Mouse (Mus musculus): ENCODE measurements around the gene Gm5105. TPM values are rescaled to one million over a fixed set of nuclear protein-coding genes. Genes with fewer than 3 reads are reported as not detected.
A peak's percentile ranks its signal among the peaks of the same experiment; 100 is the strongest.

Gene Gm5105
- 0.12 TPM in 1 of 2 replicates, not detected in the other for polyA plus RNA-seq (2015; fragmentation: Nextera tagmentation; extraction: Ambion mirVana)

- no peak for ATAC-seq (ENCODE audit: low FRiP score, low TSS enrichment)
- H3K27me3 ChIP-seq (ENCODE audit: insufficient read depth, low read length), result no peaks in the 10 kb centered on the region
- no peaks in the 10 kb centered on the region for H3K9me3 ChIP-seq (ENCODE audit: low read length)
- peak within 1 kb of the TSS; percentile 18; the same call in 1 of the 2 replicates for H3K9ac ChIP-seq (replicated peaks; ENCODE audit: low read length)
- WGBS, result 85% methylated on average over 12 of the region's 12 CpGs
- 0 out of 2 replicates have a peak within 1 kb of the TSS, but pooled peaks have one; percentile 16 for H3K27ac ChIP-seq (ENCODE audit: low read length)
- H3K4me2 ChIP-seq (replicated peaks; ENCODE audit: low read depth, low read length), result peak within 1 kb of the TSS; percentile 47
- peaks cover 39% of the 10 kb centered on the region for H3K4me1 ChIP-seq (ENCODE audit: insufficient read depth, low read length)
- peak within 1 kb of the TSS; percentile 26 for H3K4me3 ChIP-seq (ENCODE audit: low read length)
- no peaks in the 10 kb centered on the region for H3K36me3 ChIP-seq (ENCODE audit: insufficient read depth, low read length)
These were observed at the start of gene Gm5105 for GRCm38 (mm10) chr3:138067288-138067687. Gene Gm5105 (minus strand): TSS chr3:138067388.

GRCm38 (mm10) chr3:138116871-138117270 lies 49.7 kb upstream of the Gm5105 start:
- no peak for ATAC-seq (ENCODE audit: low FRiP score, low TSS enrichment)
- H3K27ac ChIP-seq (ENCODE audit: low read length), result no peak overlapping the region
- no peak overlapping the region for H3K4me3 ChIP-seq (ENCODE audit: low read length)
- 92% methylated on average over 4 of the region's 4 CpGs for WGBS
- no peaks in the 10 kb centered on the region for H3K9me3 ChIP-seq (ENCODE audit: low read length)
- no peak overlapping the region for H3K4me2 ChIP-seq (replicated peaks; ENCODE audit: low read depth, low read length)
- H3K36me3 ChIP-seq (ENCODE audit: insufficient read depth, low read length), result no peaks in the 10 kb centered on the region
- H3K27me3 ChIP-seq (ENCODE audit: insufficient read depth, low read length), result no peaks in the 10 kb centered on the region
- H3K9ac ChIP-seq (replicated peaks; ENCODE audit: low read length), result no peak overlapping the region
- H3K4me1 ChIP-seq (ENCODE audit: insufficient read depth, low read length), result no peaks in the 10 kb centered on the region

GRCm38 (mm10) chr3:138114106-138114505 lies 46.9 kb upstream of the Gm5105 start:
- no peak overlapping the region for H3K27ac ChIP-seq (ENCODE audit: low read length)
- 85% methylated on average over 17 of the region's 17 CpGs for WGBS
- H3K36me3 ChIP-seq (ENCODE audit: insufficient read depth, low read length), result no peaks in the 10 kb centered on the region
- H3K9ac ChIP-seq (replicated peaks; ENCODE audit: low read length), result no peak overlapping the region
- 0 out of 2 replicates have a peak, but pooled peaks have one; percentile 29 for ATAC-seq (ENCODE audit: low FRiP score, low TSS enrichment)
- no peaks in the 10 kb centered on the region for H3K4me1 ChIP-seq (ENCODE audit: insufficient read depth, low read length)
- H3K9me3 ChIP-seq (ENCODE audit: low read length), result no peaks in the 10 kb centered on the region
- H3K4me2 ChIP-seq (replicated peaks; ENCODE audit: low read depth, low read length), result no peak overlapping the region
- H3K4me3 ChIP-seq (ENCODE audit: low read length), result no peak overlapping the region
- no peaks in the 10 kb centered on the region for H3K27me3 ChIP-seq (ENCODE audit: insufficient read depth, low read length)

- Histone ChIP-seq H3K4me2 (replicated peaks; ENCODE audit: low read depth, low read length) (no peak overlapping the region), H3K9me3 (ENCODE audit: low read length) (no peaks in the 10 kb centered on the region), H3K27ac (ENCODE audit: low read length) (no peak overlapping the region), H3K36me3 (ENCODE audit: insufficient read depth, low read length) (no peaks in the 10 kb centered on the region), H3K4me1 (ENCODE audit: insufficient read depth, low read length) (no peaks in the 10 kb centered on the region), H3K4me3 (ENCODE audit: low read length) (no peak overlapping the region), H3K9ac (replicated peaks; ENCODE audit: low read length) (no peak overlapping the region), H3K27me3 (ENCODE audit: insufficient read depth, low read length) (no peaks in the 10 kb centered on the region)
- WGBS, result 88% methylated on average over 19 of the region's 19 CpGs
- ATAC-seq (ENCODE audit: low FRiP score, low TSS enrichment), result 0 out of 2 replicates have a peak, but pooled peaks have one; percentile 51
These were observed 44.0 kb upstream of the Gm5105 start for GRCm38 (mm10) chr3:138110910-138111782.

GRCm38 (mm10) chr3:138106887-138107286 lies 39.7 kb upstream of the Gm5105 start:
- 92% methylated on average over 10 of the region's 10 CpGs for WGBS
- Histone ChIP-seq H3K36me3 (ENCODE audit: insufficient read depth, low read length) (no peaks in the 10 kb centered on the region), H3K27ac (ENCODE audit: low read length) (no peak overlapping the region), H3K9me3 (ENCODE audit: low read length) (no peaks in the 10 kb centered on the region), H3K9ac (replicated peaks; ENCODE audit: low read length) (no peak overlapping the region), H3K4me1 (ENCODE audit: insufficient read depth, low read length) (no peaks in the 10 kb centered on the region), H3K4me2 (replicated peaks; ENCODE audit: low read depth, low read length) (no peak overlapping the region), H3K27me3 (ENCODE audit: insufficient read depth, low read length) (no peaks in the 10 kb centered on the region), H3K4me3 (ENCODE audit: low read length) (no peak overlapping the region)
- no peak for ATAC-seq (ENCODE audit: low FRiP score, low TSS enrichment)

- no peaks in the 10 kb centered on the region for H3K4me1 ChIP-seq (ENCODE audit: insufficient read depth, low read length)
- H3K27ac ChIP-seq (ENCODE audit: low read length), result no peak overlapping the region
- H3K4me3 ChIP-seq (ENCODE audit: low read length), result no peak overlapping the region
- H3K27me3 ChIP-seq (ENCODE audit: insufficient read depth, low read length), result no peaks in the 10 kb centered on the region
- no peaks in the 10 kb centered on the region for H3K36me3 ChIP-seq (ENCODE audit: insufficient read depth, low read length)
- ATAC-seq (ENCODE audit: low FRiP score, low TSS enrichment), result no peak
- no peak overlapping the region for H3K9ac ChIP-seq (replicated peaks; ENCODE audit: low read length)
- H3K9me3 ChIP-seq (ENCODE audit: low read length), result no peaks in the 10 kb centered on the region
- H3K4me2 ChIP-seq (replicated peaks; ENCODE audit: low read depth, low read length), result no peak overlapping the region
- WGBS, result 62% methylated on average over 5 of the region's 5 CpGs
These were observed 37.9 kb upstream of the Gm5105 start for GRCm38 (mm10) chr3:138105056-138105455.

GRCm38 (mm10) chr3:138103690-138104089 lies 36.5 kb upstream of the Gm5105 start:
- 91% methylated on average over 4 of the region's 4 CpGs for WGBS
- no peak overlapping the region for H3K9ac ChIP-seq (replicated peaks; ENCODE audit: low read length)
- no peaks in the 10 kb centered on the region for H3K9me3 ChIP-seq (ENCODE audit: low read length)
- no peaks in the 10 kb centered on the region for H3K4me1 ChIP-seq (ENCODE audit: insufficient read depth, low read length)
- no peak overlapping the region for H3K27ac ChIP-seq (ENCODE audit: low read length)
- H3K27me3 ChIP-seq (ENCODE audit: insufficient read depth, low read length), result no peaks in the 10 kb centered on the region
- no peak overlapping the region for H3K4me3 ChIP-seq (ENCODE audit: low read length)
- no peaks in the 10 kb centered on the region for H3K36me3 ChIP-seq (ENCODE audit: insufficient read depth, low read length)
- H3K4me2 ChIP-seq (replicated peaks; ENCODE audit: low read depth, low read length), result no peak overlapping the region
- no peak for ATAC-seq (ENCODE audit: low FRiP score, low TSS enrichment)

GRCm38 (mm10) chr3:138101936-138102335 lies 34.7 kb upstream of the Gm5105 start:
- no peak overlapping the region for H3K9ac ChIP-seq (replicated peaks; ENCODE audit: low read length)
- ATAC-seq (ENCODE audit: low FRiP score, low TSS enrichment), result no peak
- no peaks in the 10 kb centered on the region for H3K4me1 ChIP-seq (ENCODE audit: insufficient read depth, low read length)
- H3K4me2 ChIP-seq (replicated peaks; ENCODE audit: low read depth, low read length), result no peak overlapping the region
- H3K9me3 ChIP-seq (ENCODE audit: low read length), result no peaks in the 10 kb centered on the region
- H3K4me3 ChIP-seq (ENCODE audit: low read length), result no peak overlapping the region
- no peaks in the 10 kb centered on the region for H3K27me3 ChIP-seq (ENCODE audit: insufficient read depth, low read length)
- H3K27ac ChIP-seq (ENCODE audit: low read length), result no peak overlapping the region
- no peaks in the 10 kb centered on the region for H3K36me3 ChIP-seq (ENCODE audit: insufficient read depth, low read length)
- WGBS, result 90% methylated on average over 4 of the region's 4 CpGs

GRCm38 (mm10) chr3:138097718-138098117 lies 30.5 kb upstream of the Gm5105 start:
- Histone ChIP-seq H3K36me3 (ENCODE audit: insufficient read depth, low read length) (no peaks in the 10 kb centered on the region), H3K4me2 (replicated peaks; ENCODE audit: low read depth, low read length) (no peak overlapping the region), H3K4me3 (ENCODE audit: low read length) (no peak overlapping the region), H3K9ac (replicated peaks; ENCODE audit: low read length) (no peak overlapping the region), H3K27me3 (ENCODE audit: insufficient read depth, low read length) (no peaks in the 10 kb centered on the region), H3K4me1 (ENCODE audit: insufficient read depth, low read length) (no peaks in the 10 kb centered on the region), H3K9me3 (ENCODE audit: low read length) (no peaks in the 10 kb centered on the region), H3K27ac (ENCODE audit: low read length) (no peak overlapping the region)
- WGBS, result 72% methylated on average over 1 of the region's 1 CpGs
- peak; percentile 63 for ATAC-seq (ENCODE audit: low FRiP score, low TSS enrichment)

All from kidney, embryonic 16.5 days (tissue).